Mouse (Mus musculus): Measurements from ENCODE around the gene Zdhhc5.
A peak's percentile ranks its signal among the peaks of the same experiment; 100 is the strongest.
"Not testable (repeated sequence)": the region's sequence is repeated elsewhere in the genome, so short reads cannot be mapped to it uniquely, and the experiment has no call there.

Zdhhc5 gene

DNA sequence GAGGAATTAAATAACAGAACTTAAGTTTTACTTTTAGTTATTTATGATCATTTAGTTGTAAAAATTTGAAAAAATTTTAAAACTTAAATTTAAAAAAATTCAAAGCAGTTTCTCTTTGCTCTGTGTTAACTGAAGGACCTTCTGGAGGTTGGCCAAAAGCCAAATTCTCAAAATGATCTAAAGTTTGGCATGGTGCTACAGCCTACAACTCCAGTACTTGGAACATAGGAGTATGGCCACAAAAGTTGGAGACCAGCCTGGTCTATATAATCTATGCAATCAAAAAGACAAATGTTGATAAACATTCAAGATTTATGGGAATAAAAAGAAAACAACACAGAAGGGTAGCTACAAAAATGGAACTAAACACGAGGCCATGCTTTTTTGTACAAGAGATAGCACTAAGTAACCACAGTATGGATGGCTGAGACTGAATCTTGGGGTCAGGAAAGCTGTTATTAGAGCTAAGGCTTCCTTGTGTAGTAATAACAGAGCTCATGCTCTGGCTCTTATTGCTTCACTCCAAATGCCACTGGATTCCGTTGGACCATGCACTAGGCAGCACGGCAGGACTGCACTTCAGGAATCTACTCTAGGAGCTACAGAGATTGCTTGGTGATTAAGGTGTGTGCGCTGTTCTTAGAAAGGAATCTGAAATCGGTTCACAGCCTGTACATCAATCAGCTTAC, 19.8 kb downstream of the Zdhhc5 start:
- no peak for DNase-seq (ENCODE audit: low read depth, low spot score)

DNA sequence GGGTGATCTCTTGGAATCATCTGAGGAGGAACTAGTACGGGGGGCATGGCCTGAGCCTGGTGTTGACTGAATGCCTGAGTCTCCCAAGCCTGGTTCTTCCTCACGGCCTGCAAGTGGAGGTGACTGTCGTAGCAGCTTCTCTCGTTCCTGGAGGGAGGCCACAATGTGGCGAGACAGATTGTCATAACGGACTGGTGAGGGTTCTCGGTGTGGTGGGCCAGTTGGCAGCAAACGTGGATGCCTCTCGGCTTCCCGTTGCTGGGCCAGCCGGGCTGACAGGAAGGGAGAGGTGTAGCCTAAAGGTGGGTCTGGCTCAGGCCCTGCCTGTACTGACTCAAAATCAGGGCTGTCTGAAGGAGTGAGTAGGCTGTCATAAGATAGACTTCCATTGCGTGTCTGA, 24.9 kb downstream of the Zdhhc5 start:
- DNase-seq (ENCODE audit: low read depth, low spot score): no peak

DNA sequence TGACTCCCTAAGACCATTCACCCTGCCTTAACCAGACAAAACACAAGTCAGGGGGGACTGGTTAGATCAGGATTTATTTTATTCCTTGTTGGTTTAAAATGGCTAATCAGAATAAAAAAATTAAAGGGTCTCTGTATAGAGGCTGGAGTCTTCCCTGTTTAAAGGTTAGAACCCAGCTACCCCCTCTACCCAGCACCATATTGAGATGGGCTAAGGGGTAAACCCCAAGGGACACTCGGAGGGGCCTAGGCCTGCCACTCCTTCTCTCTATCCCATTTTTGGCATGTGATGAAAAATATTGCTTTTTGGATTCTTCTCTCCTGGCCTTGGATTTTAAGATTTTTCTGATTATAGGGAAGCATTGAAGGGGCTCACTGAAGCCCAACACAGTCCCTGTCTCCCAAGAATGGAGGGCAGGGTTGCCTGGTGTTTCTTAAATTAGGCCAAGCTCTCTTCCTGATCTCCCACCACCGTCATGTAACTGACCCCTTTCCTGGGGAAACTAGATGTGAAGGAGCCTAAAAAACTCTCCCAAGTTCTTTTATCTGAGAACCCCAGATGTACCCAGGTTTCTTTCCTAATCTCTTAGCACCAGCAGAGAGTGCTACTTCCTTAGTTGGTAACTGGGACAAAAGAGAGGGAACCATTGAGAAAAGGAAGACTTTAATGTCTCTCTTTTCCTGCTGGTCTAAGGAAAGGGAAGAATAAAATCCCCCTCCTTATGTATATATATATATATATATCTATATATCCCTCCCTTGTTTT, 26.7 kb downstream of the Zdhhc5 start:
- DNase-seq (ENCODE audit: low read depth, low spot score): no peak

DNA sequence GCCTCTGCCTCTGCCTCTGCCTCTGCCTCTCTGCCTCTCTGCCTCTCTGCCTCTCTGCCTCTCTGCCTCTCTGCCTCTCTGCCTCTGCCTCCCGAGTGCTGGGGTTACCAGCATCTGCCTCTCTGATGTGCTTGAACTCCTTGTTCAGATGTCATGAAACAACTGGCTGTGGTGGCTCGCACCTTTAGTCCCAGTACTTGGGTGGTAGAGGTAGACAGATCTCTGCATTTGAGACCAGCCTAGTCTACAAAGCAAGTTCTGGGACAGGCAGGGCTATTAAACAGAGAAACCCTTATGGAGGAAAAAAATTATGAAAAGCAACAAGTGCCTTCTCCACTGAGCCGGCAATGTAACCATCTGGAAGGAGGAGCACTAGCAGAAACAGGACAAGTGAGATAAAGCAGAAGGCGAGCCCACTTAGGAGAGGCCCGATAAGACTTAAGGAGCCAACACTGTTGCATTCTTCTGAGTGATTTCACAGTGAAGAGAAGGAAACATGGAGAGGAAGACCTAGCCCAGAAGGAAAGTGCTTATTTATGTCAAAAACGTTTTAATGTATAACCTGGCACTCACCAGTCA, 32.3 kb downstream of the Zdhhc5 start:
- DNase-seq (ENCODE audit: low read depth, low spot score): no peak

DNA sequence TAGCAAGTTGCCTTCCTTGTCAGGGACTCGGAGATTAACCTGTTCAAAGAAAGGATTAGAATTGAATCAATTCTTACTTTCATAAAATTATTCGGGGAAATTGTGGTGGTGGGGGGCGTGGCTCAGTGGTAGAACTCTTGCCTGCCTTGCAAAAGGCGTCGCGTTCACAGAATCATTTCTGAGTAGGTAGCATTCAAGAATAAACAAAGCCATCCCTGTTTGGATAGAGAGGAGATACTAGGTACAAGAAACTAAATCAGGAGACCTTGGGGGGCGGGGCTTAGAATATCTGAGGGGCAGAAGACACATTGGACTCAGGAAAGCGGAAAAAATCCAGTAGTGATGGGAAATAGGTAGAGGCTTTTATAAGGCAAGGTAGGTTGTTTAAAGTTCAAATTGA, 36.0 kb downstream of the Zdhhc5 start, which contains the start of gene Tmx2:
Tmx2 (minus strand) TSS at position 125 of the 400 bp plus-strand sequence.
- no peak for DNase-seq (ENCODE audit: low read depth, low spot score)

DNA sequence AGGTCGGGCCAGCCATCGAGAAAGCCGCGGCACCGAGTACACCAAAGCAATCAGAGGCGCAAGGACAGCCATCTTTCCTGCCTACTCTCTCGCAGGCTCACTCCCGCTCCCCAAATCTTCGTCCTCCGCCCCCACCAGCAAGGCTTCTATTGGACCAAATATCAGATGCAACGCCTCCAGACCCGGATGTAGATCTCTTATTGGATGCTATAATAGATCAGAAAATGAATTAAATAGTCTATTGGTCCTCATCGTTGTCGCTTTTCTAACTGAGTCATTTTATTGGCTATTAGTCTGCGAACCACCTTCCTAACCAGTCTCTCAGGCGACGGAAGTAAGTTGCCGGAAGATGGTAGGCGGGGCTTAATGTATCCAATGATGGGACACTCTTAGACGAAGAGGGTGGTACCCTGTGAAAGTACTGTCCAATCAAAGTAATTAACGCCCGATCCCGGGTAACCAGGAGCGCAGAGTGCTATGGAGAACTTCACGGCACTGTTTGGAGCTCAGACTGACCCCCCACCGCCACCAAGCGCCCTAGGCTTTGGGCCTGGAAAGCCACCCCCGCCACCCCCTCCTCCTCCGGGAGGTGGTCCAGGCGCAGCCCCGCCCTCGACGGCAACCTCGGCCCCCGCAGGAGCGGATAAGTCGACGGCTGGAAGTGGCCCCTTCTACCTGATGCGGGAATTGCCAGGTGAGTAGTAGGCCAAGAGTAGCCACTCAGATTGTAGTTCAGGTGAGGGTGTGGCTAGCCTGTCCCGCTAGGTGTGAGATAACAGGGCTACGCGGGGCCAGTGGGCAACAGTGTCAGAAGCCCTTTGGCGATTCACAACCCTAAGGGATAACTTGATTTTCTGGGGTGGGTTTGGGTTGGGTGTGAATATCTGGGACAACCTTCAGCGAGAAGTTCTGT, 36.8 kb downstream of the Zdhhc5 start, which contains the start of the genes Gm28635 and Med19:
Gm28635 (minus strand) TSS at position 74 of the 913 bp plus-strand sequence.
Med19 (plus strand) TSS at position 435 of the 913 bp plus-strand sequence.
- DNase-seq (ENCODE audit: low read depth, low spot score): peak; percentile 97

DNA sequence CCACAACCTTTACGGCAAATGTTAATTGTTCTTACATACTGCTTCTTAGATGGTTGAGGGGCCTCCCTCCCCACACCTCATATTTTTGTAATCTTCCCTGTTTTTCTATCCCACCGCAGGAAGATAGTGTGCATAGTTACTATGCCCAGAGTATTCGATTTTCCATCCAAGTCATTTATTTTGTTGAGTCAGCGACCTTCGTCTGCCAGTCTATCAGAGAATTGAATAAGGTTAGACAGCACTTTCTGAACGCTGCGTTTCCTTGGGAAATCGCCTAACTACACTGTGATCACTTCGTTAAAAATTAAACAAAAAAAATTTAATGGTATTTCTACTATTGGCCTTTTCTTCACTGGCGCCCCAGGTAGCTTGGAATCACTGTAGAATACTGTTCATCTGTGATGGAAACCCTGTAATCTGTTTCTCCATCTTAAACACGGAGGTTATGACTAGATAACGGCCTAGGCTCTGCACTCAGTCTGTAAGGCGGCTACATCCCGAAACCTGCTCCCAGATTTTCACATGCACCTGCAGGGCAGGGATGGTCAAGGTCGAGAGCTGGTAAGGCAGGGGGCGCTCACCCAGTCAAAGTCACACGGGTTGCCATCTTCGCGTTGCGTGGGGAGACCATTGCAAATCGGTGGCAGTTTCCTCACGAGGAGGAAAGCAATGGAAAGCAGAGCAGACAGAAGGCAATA, 37.6 kb downstream of the Zdhhc5 start:
- DNase-seq (ENCODE audit: low read depth, low spot score): no peak

DNA sequence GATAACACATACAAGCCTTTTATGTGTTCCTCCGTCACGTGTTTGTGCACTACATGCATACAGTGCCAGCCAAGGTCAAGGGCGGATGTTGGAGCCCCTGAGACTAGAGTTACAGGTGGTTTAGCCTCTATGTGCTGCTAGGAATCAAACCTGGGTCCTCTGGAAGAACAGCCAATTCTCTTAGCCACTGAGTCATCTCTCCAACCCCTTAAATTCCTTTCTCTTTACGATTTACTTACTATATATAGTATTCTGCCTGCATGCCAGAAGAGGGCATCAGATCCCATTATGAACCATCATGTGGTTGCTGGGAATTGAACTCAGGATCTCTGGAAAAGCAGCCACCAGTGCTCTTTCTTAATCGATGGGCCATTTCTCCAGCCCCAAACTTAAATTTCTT, 43.4 kb downstream of the Zdhhc5 start:
- not testable (repeated sequence) for DNase-seq (ENCODE audit: low read depth, low spot score)

DNA sequence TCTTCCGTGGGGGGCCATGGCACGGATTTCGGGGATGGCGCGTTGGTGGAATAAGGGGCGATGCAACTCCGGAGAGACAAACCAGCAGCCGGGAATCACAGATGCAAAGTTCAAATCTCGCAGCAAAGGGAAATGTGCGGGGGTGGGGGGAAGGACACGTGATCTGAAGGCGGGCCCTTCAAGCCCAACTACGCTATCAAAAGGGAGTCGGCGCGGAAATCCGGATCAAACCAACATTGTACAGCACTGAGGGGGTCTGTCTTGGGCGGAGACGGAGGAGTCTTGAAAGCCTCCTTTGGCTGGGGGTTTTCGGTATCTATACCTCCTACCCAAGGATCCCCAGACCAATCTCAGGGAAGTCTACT, 44.4 kb downstream of the Zdhhc5 start, which contains the start of gene Selenoh:
Selenoh (minus strand) TSS at position 202 of the 365 bp plus-strand sequence.
- DNase-seq (ENCODE audit: low read depth, low spot score): peak; percentile 92

DNA sequence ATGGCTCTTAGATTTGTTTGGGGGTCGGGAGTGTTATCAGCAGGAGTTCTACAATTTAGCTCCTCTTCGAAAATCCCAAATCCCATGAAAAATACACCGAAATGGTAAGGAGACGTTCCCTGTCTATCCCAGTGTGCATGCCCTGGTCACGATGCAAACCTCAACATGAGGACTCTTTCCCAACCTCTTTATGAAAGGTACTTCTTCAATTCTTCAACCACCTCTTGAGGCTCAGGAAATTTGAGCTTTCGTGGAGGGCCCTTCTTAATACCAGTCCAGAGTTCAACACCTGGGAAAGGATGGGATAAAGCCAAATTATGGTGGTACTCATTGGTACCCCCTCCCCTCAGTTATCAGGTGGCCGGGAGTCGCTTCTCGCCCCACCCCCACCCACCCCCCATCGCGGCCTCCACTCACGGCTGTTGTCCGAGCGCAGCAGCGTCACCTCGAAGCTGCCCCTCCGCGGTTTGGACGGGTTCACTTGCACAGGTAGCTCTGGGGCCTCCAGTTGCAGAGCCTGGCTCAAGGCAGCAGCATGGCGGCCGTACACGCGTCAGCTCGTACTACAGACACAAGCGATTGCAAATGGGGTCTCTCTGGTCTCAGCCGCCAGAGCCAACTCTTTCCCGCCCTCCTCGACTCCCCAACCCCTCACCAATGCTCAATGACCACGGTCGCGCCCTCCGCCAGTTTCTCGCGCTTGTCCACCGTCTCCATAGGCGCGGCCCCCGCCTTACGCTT, 45.0 kb downstream of the Zdhhc5 start:
- DNase-seq (ENCODE audit: low read depth, low spot score): peak; percentile 23

DNA sequence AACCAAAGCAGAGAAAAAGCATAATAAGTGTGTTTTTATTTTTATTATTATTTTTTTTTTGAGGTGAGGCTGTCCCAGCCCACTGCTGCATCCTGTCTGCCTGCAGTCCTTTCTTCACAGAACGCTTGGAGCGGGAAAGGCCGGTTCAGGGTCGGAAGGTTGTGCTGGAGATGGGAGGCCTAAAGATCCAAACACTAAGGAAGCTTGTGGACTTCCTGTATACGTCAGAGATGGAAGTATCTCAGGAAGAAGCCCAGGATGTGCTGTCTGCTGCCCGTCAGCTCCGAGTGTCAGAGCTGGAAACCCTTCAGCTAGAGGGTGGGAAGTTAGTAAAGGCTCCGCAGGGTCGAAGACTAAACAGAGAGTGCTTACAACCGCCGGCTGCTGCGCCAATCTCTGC, 48.9 kb downstream of the Zdhhc5 start:
- no peak for DNase-seq (ENCODE audit: low read depth, low spot score)

DNA sequence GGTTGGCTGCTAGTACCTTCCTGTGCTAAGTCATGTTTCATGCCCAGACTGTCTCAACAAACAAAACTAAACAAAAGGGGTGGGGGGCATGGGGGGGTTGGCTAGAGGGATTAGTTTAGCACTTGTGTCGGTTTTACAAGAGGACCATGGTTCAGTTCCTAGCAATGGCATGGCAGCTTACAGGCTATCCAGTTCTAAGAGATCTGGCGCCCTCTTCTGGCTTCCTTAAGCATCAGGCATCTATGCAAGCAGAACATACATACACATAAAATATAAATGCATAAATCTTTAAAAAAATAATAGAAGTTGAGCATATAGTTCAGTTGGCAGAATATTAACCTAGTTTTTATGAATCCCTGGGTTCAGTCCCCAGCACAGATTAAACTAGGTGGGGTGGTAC, 52.1 kb downstream of the Zdhhc5 start:
- no peak for DNase-seq (ENCODE audit: low read depth, low spot score)

DNA sequence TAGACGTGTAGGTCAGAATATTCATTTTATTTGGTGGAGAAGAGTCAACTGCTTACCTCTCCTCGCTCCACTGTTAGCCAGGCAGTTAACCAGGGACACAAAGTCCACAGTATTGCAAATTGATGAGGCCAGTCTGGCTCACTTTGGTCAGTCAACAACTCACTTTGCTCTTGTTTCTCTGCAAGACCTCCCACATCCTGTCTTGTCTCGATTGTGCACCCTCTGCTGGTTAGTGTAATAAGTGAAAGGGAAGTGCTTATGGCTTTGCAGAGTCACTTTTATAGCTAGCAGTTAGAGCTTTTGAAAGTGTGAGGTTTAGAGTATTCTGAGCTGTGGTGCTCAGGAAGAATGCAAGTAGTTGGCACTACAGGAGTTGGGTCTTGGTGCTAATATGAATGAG, 54.7 kb downstream of the Zdhhc5 start:
- DNase-seq (ENCODE audit: low read depth, low spot score): no peak

DNA sequence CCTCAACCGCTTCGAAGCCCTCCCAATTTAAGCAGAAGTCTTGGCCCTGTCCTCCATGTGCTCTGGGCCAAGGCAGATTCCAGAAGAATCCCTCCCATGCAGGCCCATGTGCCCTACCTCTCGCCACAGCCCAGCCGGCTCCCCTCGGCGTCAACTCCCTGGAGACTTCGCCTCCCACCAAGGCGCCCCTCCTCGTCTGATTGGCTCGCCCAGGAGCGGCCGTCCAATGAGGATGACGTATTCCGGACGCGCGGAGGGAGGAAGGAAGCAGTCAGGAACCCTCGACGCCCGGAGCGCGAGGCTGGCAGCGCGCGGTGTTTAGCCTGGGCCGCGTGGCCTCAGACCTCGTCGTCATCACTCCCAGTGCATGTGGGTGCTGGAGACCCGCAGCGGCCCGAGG, 56.2 kb downstream of the Zdhhc5 start, which contains the start of gene Btbd18:
Btbd18 (plus strand) TSS at position 274 of the 400 bp plus-strand sequence.
- no peak for DNase-seq (ENCODE audit: low read depth, low spot score)

DNA sequence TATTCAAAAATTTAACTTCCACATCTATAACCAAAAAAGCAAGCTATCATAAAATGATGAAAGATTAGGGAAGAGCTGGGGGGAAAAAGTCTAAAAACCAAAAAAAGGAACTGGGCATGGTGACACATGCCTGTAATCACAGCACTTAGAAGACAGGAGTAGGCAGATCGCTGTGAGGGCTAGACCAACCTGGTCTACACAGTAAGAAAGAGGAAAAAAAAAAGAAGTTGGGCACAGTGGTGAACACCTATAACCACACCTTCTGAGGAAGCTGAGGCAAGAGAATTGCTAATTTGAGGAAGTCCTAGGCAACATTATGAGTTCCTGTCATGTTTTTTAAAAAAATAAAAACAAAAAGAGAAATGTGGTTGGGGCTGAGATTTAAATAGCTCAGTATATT, 59.1 kb downstream of the Zdhhc5 start:
- no peak for DNase-seq (ENCODE audit: low read depth, low spot score)

DNA sequence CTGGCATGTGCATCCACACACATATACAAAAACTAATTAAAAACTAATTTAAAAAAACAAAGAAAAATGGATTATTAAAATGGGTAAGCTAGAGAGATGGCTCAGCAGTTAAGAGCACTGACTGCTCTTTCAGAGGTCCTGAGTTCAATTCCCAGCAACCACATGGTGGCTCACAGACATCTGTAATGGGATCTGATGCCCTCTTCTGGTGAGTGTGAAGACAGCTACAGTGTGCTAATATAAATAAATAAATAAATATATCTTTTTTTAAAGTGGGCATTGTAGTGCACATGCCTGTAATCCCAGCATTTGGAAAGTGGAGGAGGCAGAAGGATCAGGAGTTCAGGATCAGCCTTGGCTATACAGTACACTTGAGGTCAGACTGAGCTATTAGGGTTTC, 61.6 kb downstream of the Zdhhc5 start:
- DNase-seq (ENCODE audit: low read depth, low spot score): no peak

DNA sequence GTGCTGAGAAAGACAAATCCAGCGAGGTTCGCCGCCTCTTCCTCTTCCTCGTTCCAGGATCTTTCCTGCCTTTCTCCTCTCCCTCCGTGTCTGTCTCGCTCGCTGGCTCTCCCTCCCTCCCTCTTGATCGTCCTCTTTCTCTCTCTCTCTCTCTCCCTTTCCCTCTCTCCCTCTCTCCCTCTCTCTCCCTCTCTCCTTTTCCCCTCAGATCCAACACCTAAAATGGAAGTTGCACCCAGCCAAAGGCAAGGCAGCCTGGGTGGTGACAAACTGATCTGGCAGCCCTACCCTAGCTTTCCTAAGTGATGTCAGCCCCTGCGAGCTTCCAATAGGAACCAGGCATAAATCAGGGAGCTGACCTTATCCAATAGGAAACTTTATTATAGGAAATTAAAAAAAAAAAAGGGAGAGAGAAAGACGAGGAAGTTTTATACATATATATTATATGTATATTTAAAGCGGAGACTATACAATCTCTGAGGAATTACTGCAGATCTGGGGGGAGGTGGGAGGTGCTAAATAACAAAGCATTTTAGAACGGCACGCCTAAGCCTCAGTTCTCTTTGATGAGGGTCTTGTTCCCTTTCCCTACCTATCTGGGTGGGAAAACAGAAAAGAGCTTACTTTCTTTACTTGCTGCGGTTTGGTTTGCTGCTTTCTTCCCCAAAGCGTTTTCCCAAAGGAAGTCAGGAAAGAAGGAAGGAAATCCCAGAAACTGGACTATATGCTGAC, 64.3 kb downstream of the Zdhhc5 start, which contains the start of gene Ctnnd1:
Ctnnd1 (minus strand) TSS at position 302 of the 732 bp plus-strand sequence.
- peak; percentile 82 for DNase-seq (ENCODE audit: low read depth, low spot score)

DNA sequence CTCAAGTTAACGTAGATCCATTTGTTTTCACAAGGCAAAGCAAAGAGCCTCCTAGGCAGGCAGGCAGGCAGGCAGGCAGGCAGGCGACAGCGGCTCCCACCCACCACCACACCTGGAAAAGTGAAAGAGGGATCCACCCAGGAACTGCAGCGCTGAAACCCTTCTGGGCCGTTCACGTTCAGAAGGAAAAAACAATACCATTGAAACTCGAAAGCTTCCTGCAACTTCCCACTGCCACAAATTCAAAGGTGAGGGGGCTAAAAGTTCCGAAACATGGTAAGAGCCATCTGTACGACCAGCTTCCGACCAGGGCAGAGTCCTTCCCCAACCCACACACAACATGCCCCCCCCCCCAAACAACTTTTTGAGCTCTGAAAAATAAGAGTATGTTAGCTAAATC, 65.3 kb downstream of the Zdhhc5 start:
- no peak for DNase-seq (ENCODE audit: low read depth, low spot score)

DNA sequence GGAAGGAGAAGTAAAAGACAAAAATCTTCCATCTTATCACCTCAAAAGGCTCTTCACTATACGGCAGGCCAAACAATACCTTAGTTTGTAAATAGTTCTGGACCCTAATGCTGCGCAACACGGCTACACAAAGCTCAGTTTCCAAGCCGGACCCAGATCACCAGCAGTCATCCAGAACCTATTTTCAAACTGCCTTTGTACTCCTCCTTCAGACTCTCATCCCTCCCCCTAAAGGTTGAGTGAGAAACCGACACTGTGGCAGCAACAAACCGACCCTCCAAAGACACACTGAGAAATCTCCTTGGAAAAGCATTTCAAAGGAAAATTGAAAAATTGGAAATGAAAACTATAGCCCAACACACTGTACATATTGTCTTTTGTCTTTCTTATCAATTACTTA, 66.6 kb downstream of the Zdhhc5 start:
- no peak for DNase-seq (ENCODE audit: low read depth, low spot score)
